Mouse (Mus musculus) MEL (cell line): ENCODE measurements around the gene Gzf1. TPM values are rescaled to one million over a fixed set of nuclear protein-coding genes. Genes with fewer than 3 reads are reported as not detected.

Source experiments
- DNase-seq: peaks from one replicate; pipeline ENCODE4 v3.0.0; 2011; ENCODE audit warnings: low read depth, low spot score
- H3K27ac ChIP-seq: 2 replicates; pipeline ENCODE4 v1.5.1; 2012; ENCODE audit warnings: low read depth, mild to moderate bottlenecking, control low read depth, low read length, moderate library complexity; ENCODE audit not compliant: control insufficient read depth
- H3K27me3 ChIP-seq, 2 experiments: fragments of 150-350 bp in 1 of 2; sonication (generic) in 1 of 2; 2 replicates each; pipeline ENCODE4 v1.6.1; 2012; ENCODE audit warnings: low read length in 2 of 2, mild to moderate bottlenecking in 2 of 2, improper control_type of control experiment in 1 of 2, moderate library complexity in 1 of 2; ENCODE audit not compliant: insufficient read depth in 2 of 2, control insufficient read depth in 1 of 2
- H3K36me3 ChIP-seq, 2 experiments: 2 replicates each; pipeline ENCODE4 v1.6.1; 2012 to 2014; ENCODE audit warnings: low read length in 2 of 2, improper control_type of control experiment in 1 of 2, inconsistent platforms in 1 of 2, mild to moderate bottlenecking in 1 of 2; ENCODE audit not compliant: insufficient read depth in 2 of 2, control insufficient read depth in 1 of 2
- H3K4me1 ChIP-seq, 2 experiments: fragments of 150-350 bp in 1 of 2; sonication (generic) in 1 of 2; 2 replicates each; pipeline ENCODE4 v1.6.1; 2012; ENCODE audit warnings: low read length in 2 of 2, improper control_type of control experiment in 1 of 2, mild to moderate bottlenecking in 1 of 2; ENCODE audit not compliant: insufficient read depth in 2 of 2, control insufficient read depth in 1 of 2
- H3K4me3 ChIP-seq, 2 experiments: fragments of 150-350 bp in 1 of 2; sonication (generic) in 1 of 2; 2 replicates each; pipeline ENCODE4 v1.5.1; 2012; ENCODE audit warnings: low read depth in 2 of 2, low read length in 2 of 2, mild to moderate bottlenecking in 2 of 2, moderate library complexity in 2 of 2, control low read depth in 1 of 2, improper control_type of control experiment in 1 of 2; ENCODE audit not compliant: control insufficient read depth in 1 of 2, insufficient read depth in 1 of 2
- H3K79me2 ChIP-seq: 2 replicates; pipeline ENCODE4 v1.6.1; 2012; ENCODE audit warnings: mild to moderate bottlenecking, low read length, moderate library complexity; ENCODE audit not compliant: control insufficient read depth, poor library complexity, insufficient read depth
- H3K9ac ChIP-seq: 2 replicates; pipeline ENCODE4 v1.6.1; 2012; ENCODE audit warnings: low read depth, mild to moderate bottlenecking, control low read depth, low read length, moderate library complexity; ENCODE audit not compliant: control insufficient read depth, poor library complexity, severe bottlenecking
- H3K9me3 ChIP-seq: fragments of 150-350 bp; sonication (generic); replicated peaks from 2 replicates; pipeline ENCODE4 v1.6.1; 2012; ENCODE audit warnings: mild to moderate bottlenecking, low read length, improper control_type of control experiment, moderate library complexity; ENCODE audit not compliant: insufficient read depth
- CHD2 ChIP-seq: IDR thresholded peaks from 2 replicates; pipeline ENCODE4 v1.6.1; 2011; ENCODE audit warnings: low read length, improper control_type of control experiment
- EP300 ChIP-seq, 2 experiments: IDR thresholded peaks; 2 replicates each; pipeline ENCODE4 v1.6.1; 2011; ENCODE audit warnings: improper control_type of control experiment in 2 of 2, low read length in 2 of 2, low read depth in 1 of 2, mild to moderate bottlenecking in 1 of 2
- GATA1 ChIP-seq: IDR thresholded peaks from 2 replicates; pipeline ENCODE4 v1.6.1; 2011; ENCODE audit warnings: low read depth, low read length, improper control_type of control experiment
- MAX ChIP-seq: IDR thresholded peaks from 2 replicates; pipeline ENCODE4 v1.6.1; 2011; ENCODE audit warnings: low read length, improper control_type of control experiment
- MYB ChIP-seq: IDR thresholded peaks from 2 replicates; pipeline ENCODE4 v1.6.1; 2011; ENCODE audit warnings: mild to moderate bottlenecking, low read depth, low read length, improper control_type of control experiment
- NELFE ChIP-seq: IDR thresholded peaks from 2 replicates; pipeline ENCODE4 v1.6.1; 2011; ENCODE audit warnings: low read depth, low read length, improper control_type of control experiment
- POLR2AphosphoS2 ChIP-seq: IDR thresholded peaks from 2 replicates; pipeline ENCODE4 v1.6.1; 2011; ENCODE audit warnings: low read length, improper control_type of control experiment
- SIN3A ChIP-seq: IDR thresholded peaks from 2 replicates; pipeline ENCODE4 v1.6.1; 2012; ENCODE audit warnings: low read length, improper control_type of control experiment, inconsistent platforms
- TAL1 ChIP-seq: IDR thresholded peaks from 2 replicates; pipeline ENCODE4 v1.6.1; 2012; ENCODE audit warnings: mild to moderate bottlenecking, inconsistent platforms, low read length, moderate library complexity, mixed read lengths
- UBTF ChIP-seq: IDR thresholded peaks from 2 replicates; pipeline ENCODE4 v1.6.1; 2012; ENCODE audit warnings: low read depth, mild to moderate bottlenecking, inconsistent platforms, low read length, improper control_type of control experiment, moderate library complexity, borderline replicate concordance; ENCODE audit not compliant: insufficient read depth
- USF2 ChIP-seq, 2 experiments: IDR thresholded peaks; 2 replicates each; pipeline ENCODE4 v1.6.1; 2011 to 2012; ENCODE audit warnings: improper control_type of control experiment in 2 of 2, low read length in 2 of 2, borderline replicate concordance in 1 of 2, inconsistent platforms in 1 of 2, low read depth in 1 of 2, mild to moderate bottlenecking in 1 of 2; ENCODE audit not compliant: insufficient read depth in 1 of 2
- ZMIZ1 ChIP-seq: IDR thresholded peaks from 2 replicates; pipeline ENCODE4 v1.6.1; 2012; ENCODE audit warnings: low read depth, mild to moderate bottlenecking, inconsistent platforms, low read length, improper control_type of control experiment, moderate library complexity
- ZNF384 ChIP-seq: IDR thresholded peaks from 2 replicates; pipeline ENCODE4 v1.6.1; 2012; ENCODE audit warnings: low read depth, mild to moderate bottlenecking, inconsistent platforms, low read length, improper control_type of control experiment
- polyA plus RNA-seq, 2 experiments: library from polyadenylated mRNA; stranded (reverse) in 1 of 2; unstranded in 1 of 2; fragments of >175 nt in 1 of 2; fragments of >200 nt in 1 of 2; gene quantifications; 2 replicates each; pipeline versions ENCODE4 v1.2.1 to v1.2.4; 2012; ENCODE audit warnings: low replicate concordance in 2 of 2, low read depth in 1 of 2; ENCODE audit not compliant: insufficient read length in 2 of 2, insufficient read depth in 1 of 2, missing spikeins in 1 of 2
- total RNA-seq: library from RNA; depleted of rRNA; stranded (reverse); fragments of 300-350 nt; gene quantifications from 2 replicates; pipeline ENCODE4 v1.2.3, GENCODE M21; 2012

Gene Gzf1
- total and polyA plus RNA-seq, 3 experiments: 9.9 to 17.7 TPM; not detected in 1

DNA sequence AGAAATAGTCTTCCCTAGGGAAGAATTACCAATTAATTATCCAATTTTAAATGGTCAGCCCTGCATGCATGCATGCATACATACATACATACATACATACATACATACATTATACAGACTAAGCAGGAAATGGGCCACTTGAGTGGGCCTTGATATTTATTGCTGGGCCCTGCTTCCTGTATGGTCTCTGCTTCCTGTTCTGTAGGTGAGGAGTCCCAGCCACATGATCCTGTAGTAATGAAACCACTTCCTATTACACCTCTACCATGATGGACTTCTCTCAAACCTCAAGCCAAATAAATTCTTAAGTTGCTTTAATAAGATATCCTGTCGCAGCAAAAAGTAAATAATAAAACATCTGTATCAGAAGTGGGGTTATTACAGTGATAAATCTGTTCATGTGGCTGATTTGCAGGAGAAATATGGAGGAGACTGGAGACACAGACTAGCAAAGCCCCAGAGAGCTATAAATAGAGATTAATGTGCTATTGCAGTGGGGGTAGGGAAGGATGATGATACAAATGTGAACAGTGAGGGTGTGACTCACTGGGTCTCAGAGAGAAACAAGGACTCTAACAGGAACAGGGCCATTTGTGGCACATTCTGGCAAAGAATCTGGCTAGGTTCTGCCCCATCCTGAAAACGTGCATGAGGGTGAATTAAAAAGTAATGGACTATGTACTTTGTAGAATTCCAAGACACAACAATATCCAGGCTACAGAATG lies 38.6 kb downstream of the Gzf1 start:
- Histone ChIP-seq H3K36me3 (no peaks in the 10 kb centered on the region), H3K27me3 (no peaks in the 10 kb centered on the region), H3K9ac (no peak overlapping the region), H3K9me3 (no peaks in the 10 kb centered on the region), H3K27ac (no peak overlapping the region), H3K4me1 (no peaks in the 10 kb centered on the region), H3K79me2 (no peaks in the 10 kb centered on the region), H3K4me3 (no peak overlapping the region)
- TF ChIP-seq GATA1 (no peak), TAL1 (no peak)
- no peak for DNase-seq

DNA sequence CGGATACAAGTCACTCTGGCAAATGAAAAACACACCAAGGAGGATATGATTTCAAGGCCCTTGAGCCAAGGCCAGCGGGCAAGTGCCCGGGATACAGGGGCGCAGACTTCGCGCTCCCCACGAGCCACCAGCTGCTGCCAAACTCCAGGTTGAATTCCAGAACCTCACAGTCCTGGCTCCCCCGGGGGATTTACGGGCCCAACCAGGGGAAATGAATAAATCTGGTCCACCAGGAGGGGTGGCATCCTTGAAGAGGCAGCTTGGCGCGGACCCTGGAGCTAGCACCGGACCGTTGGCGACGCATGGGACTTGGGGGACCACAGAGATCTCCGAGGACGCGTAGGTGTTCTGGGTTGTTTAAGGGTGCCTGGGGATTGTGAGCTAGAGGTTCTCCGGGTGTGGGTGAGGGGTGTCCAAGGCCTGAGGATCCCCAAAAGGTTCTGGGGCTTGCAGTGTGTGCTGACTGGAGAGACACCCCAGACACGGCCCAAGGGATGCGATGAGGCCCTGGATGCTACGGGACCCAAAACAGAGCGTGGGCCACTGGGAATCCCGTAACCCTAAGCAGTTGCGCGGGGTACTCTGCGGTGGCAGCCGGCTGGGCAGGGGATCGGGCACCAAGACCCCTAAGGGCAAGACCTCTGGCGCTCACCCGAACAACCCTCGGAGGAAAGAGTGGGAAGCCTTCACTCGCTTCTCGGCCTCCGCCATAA lies 50.9 kb downstream of the Gzf1 start:
- TF ChIP-seq ZMIZ1: no peak
- TF ChIP-seq MYB: no peak
- TF ChIP-seq ZNF384: no peak
- no peak for TF ChIP-seq CHD2
- no peak for TF ChIP-seq NELFE
- no peak for TF ChIP-seq UBTF
- no peak for TF ChIP-seq USF2 (IDR thresholded peaks at IDR 0.05; ENCODE audit: borderline replicate concordance in 1 of 2, insufficient read depth in 1 of 2, low read depth in 1 of 2, low read length in 2 of 2)
- TF ChIP-seq POLR2AphosphoS2: no peak
- no peak for TF ChIP-seq MAX
- TF ChIP-seq SIN3A: no peak
- TF ChIP-seq TAL1: no peak
- no peak for TF ChIP-seq EP300 (IDR thresholded peaks at IDR 0.05; ENCODE audit: low read depth in 1 of 2, low read length in 2 of 2)
- H3K4me1 ChIP-seq: no peaks in the 10 kb centered on the region
- no peak overlapping the region for H3K27ac ChIP-seq
- H3K36me3 ChIP-seq: no peaks in the 10 kb centered on the region
- H3K9me3 ChIP-seq: no peaks in the 10 kb centered on the region
- H3K79me2 ChIP-seq: no peaks in the 10 kb centered on the region
- DNase-seq: no peak
- H3K27me3 ChIP-seq: no peaks in the 10 kb centered on the region
- no peak overlapping the region for H3K4me3 ChIP-seq
- H3K9ac ChIP-seq: no peak overlapping the region
